Mouse (Mus musculus): ENCODE data around the gene Fndc5. TPM values are rescaled to one million over a fixed set of nuclear protein-coding genes. Genes with fewer than 3 reads are reported as not detected.

Fndc5 gene
- polyA plus RNA-seq, 1 experiment from 2014 or later = 5.6 TPM

- no peak overlapping the region for H3K4me2 ChIP-seq
- no peak overlapping the region for H3K4me3 ChIP-seq
- no peak overlapping the region for H3K9ac ChIP-seq
- H3K27ac ChIP-seq (replicated peaks) = peak overlapping the region; percentile 74
- WGBS = 77% methylated on average over 4 of the region's 4 CpGs
- H3K27me3 ChIP-seq (replicated peaks) = peaks cover 41% of the 10 kb centered on the region
- H3K36me3 ChIP-seq = peaks cover 3% of the 10 kb centered on the region; the same call in 1 of the 2 replicates
- no peaks in the 10 kb centered on the region for H3K9me3 ChIP-seq
- no peak for ATAC-seq (ENCODE audit: extremely low read depth, insufficient number of reproducible peaks, low FRiP score, low TSS enrichment)
- peaks cover 77% of the 10 kb centered on the region for H3K4me1 ChIP-seq
These were observed 4.0 kb downstream of the Fndc5 start for GRCm38 (mm10) chr4:129140808-129141207.

- H3K9ac ChIP-seq = peak overlapping the region; percentile 64
- H3K27me3 ChIP-seq (replicated peaks) = peaks cover 32% of the 10 kb centered on the region
- peaks cover 3% of the 10 kb centered on the region; the same call in 1 of the 2 replicates for H3K36me3 ChIP-seq
- H3K27ac ChIP-seq (replicated peaks) = peak overlapping the region; percentile 74
- peak; percentile 26; the same call in 1 of the 2 replicates for ATAC-seq (ENCODE audit: extremely low read depth, insufficient number of reproducible peaks, low FRiP score, low TSS enrichment)
- peaks cover 87% of the 10 kb centered on the region for H3K4me1 ChIP-seq
- 54% methylated on average over 17 of the region's 17 CpGs for WGBS
- no peak overlapping the region for H3K4me3 ChIP-seq
- H3K4me2 ChIP-seq = peak overlapping the region; percentile 35
- H3K9me3 ChIP-seq = no peaks in the 10 kb centered on the region
These were observed 5.0 kb downstream of the Fndc5 start for GRCm38 (mm10) chr4:129141560-129142438.

GRCm38 (mm10) chr4:129142439-129143045 lies 5.7 kb downstream of the Fndc5 start:
- Histone ChIP-seq H3K9me3 (no peaks in the 10 kb centered on the region), H3K9ac (peak overlapping the region; percentile 33), H3K4me1 (peaks cover 84% of the 10 kb centered on the region), H3K27me3 (replicated peaks) (peaks cover 26% of the 10 kb centered on the region), H3K36me3 (peaks cover 3% of the 10 kb centered on the region; the same call in 1 of the 2 replicates), H3K4me2 (no peak overlapping the region), H3K27ac (replicated peaks) (no peak overlapping the region), H3K4me3 (no peak overlapping the region)
- no peak for ATAC-seq (ENCODE audit: extremely low read depth, insufficient number of reproducible peaks, low FRiP score, low TSS enrichment)
- 80% methylated on average over 11 of the region's 11 CpGs for WGBS

GRCm38 (mm10) chr4:129143509-129143908 lies 6.7 kb downstream of the Fndc5 start:
- H3K27ac ChIP-seq (replicated peaks) = no peak overlapping the region
- no peak for ATAC-seq (ENCODE audit: extremely low read depth, insufficient number of reproducible peaks, low FRiP score, low TSS enrichment)
- H3K9ac ChIP-seq = no peak overlapping the region
- no peak overlapping the region for H3K4me3 ChIP-seq
- no peak overlapping the region for H3K4me2 ChIP-seq
- WGBS = 74% methylated on average over 5 of the region's 5 CpGs
- H3K9me3 ChIP-seq = no peaks in the 10 kb centered on the region
- peaks cover 84% of the 10 kb centered on the region for H3K4me1 ChIP-seq
- H3K36me3 ChIP-seq = peaks cover 6% of the 10 kb centered on the region
- H3K27me3 ChIP-seq (replicated peaks) = peaks cover 16% of the 10 kb centered on the region

- ATAC-seq (ENCODE audit: extremely low read depth, insufficient number of reproducible peaks, low FRiP score, low TSS enrichment) = no peak
- H3K9ac ChIP-seq = peak overlapping the region; percentile 38; the same call in 1 of the 2 replicates
- no peaks in the 10 kb centered on the region for H3K9me3 ChIP-seq
- peaks cover 17% of the 10 kb centered on the region for H3K36me3 ChIP-seq
- H3K4me3 ChIP-seq = no peak overlapping the region
- peak overlapping the region; percentile 60 for H3K27ac ChIP-seq (replicated peaks)
- peaks cover 82% of the 10 kb centered on the region for H3K4me1 ChIP-seq
- WGBS = 51% methylated on average over 16 of the region's 16 CpGs
- H3K4me2 ChIP-seq = no peak overlapping the region
- H3K27me3 ChIP-seq (replicated peaks) = peaks cover 5% of the 10 kb centered on the region; the same call in 1 of the 2 replicates
These were observed 7.9 kb downstream of the Fndc5 start for GRCm38 (mm10) chr4:129144401-129145367.

GRCm38 (mm10) chr4:129145411-129145810 lies 8.6 kb downstream of the Fndc5 start:
- Histone ChIP-seq H3K36me3 (peaks cover 23% of the 10 kb centered on the region), H3K9me3 (no peaks in the 10 kb centered on the region), H3K4me3 (no peak overlapping the region), H3K4me1 (peaks cover 76% of the 10 kb centered on the region), H3K4me2 (no peak overlapping the region), H3K27ac (replicated peaks) (peak overlapping the region; percentile 60), H3K27me3 (replicated peaks) (no peaks in the 10 kb centered on the region), H3K9ac (no peak overlapping the region; the same call in 1 of the 2 replicates)
- ATAC-seq (ENCODE audit: extremely low read depth, insufficient number of reproducible peaks, low FRiP score, low TSS enrichment) = no peak
- 56% methylated on average over 4 of the region's 4 CpGs for WGBS

- peaks cover 70% of the 10 kb centered on the region for H3K4me1 ChIP-seq
- H3K27ac ChIP-seq (replicated peaks) = no peak overlapping the region
- no peaks in the 10 kb centered on the region for H3K9me3 ChIP-seq
- H3K36me3 ChIP-seq = peaks cover 28% of the 10 kb centered on the region
- no peak overlapping the region for H3K4me2 ChIP-seq
- H3K27me3 ChIP-seq (replicated peaks) = no peaks in the 10 kb centered on the region
- 73% methylated on average over 4 of the region's 4 CpGs for whole genome bisulfite sequencing
- no peak overlapping the region for H3K4me3 ChIP-seq
- no peak overlapping the region for H3K9ac ChIP-seq
- ATAC-seq (ENCODE audit: extremely low read depth, insufficient number of reproducible peaks, low FRiP score, low TSS enrichment) = no peak
These were observed 9.1 kb downstream of the Fndc5 start for GRCm38 (mm10) chr4:129145943-129146342.

- no peak for ATAC-seq (ENCODE audit: extremely low read depth, insufficient number of reproducible peaks, low FRiP score, low TSS enrichment)
- Histone ChIP-seq H3K9me3 (no peaks in the 10 kb centered on the region), H3K9ac (no peak overlapping the region), H3K4me3 (no peak overlapping the region), H3K36me3 (peaks cover 33% of the 10 kb centered on the region), H3K27me3 (replicated peaks) (no peaks in the 10 kb centered on the region), H3K4me1 (peaks cover 66% of the 10 kb centered on the region), H3K27ac (replicated peaks) (peak overlapping the region; percentile 63), H3K4me2 (no peak overlapping the region)
- WGBS = 30% methylated on average over 2 of the region's 2 CpGs
These were observed 9.6 kb downstream of the Fndc5 start for GRCm38 (mm10) chr4:129146392-129146791.

GRCm38 (mm10) chr4:129147552-129148103 lies 10.8 kb downstream of the Fndc5 start:
- no peak for ATAC-seq (ENCODE audit: extremely low read depth, insufficient number of reproducible peaks, low FRiP score, low TSS enrichment)
- Histone ChIP-seq H3K4me1 (peaks cover 54% of the 10 kb centered on the region), H3K4me3 (no peak overlapping the region), H3K9me3 (no peaks in the 10 kb centered on the region), H3K27ac (replicated peaks) (peak overlapping the region; percentile 41), H3K9ac (no peak overlapping the region), H3K27me3 (replicated peaks) (no peaks in the 10 kb centered on the region), H3K4me2 (peak overlapping the region; percentile 22; the same call in 1 of the 2 replicates), H3K36me3 (peaks cover 45% of the 10 kb centered on the region)
- 57% methylated on average over 13 of the region's 13 CpGs for WGBS

GRCm38 (mm10) chr4:129149321-129149720 lies 12.5 kb downstream of the Fndc5 start:
- no peaks in the 10 kb centered on the region for H3K9me3 ChIP-seq
- no peak overlapping the region for H3K4me2 ChIP-seq
- no peak overlapping the region for H3K9ac ChIP-seq
- ATAC-seq (ENCODE audit: extremely low read depth, insufficient number of reproducible peaks, low FRiP score, low TSS enrichment) = no peak
- peaks cover 38% of the 10 kb centered on the region for H3K4me1 ChIP-seq
- WGBS = 79% methylated on average over 1 of the region's 1 CpGs
- H3K4me3 ChIP-seq = no peak overlapping the region
- H3K36me3 ChIP-seq = peaks cover 58% of the 10 kb centered on the region
- no peaks in the 10 kb centered on the region for H3K27me3 ChIP-seq (replicated peaks)
- no peak overlapping the region for H3K27ac ChIP-seq (replicated peaks)
